Mouse (Mus musculus) forelimb bud, embryonic 11.5 days (tissue): ENCODE measurements around the gene Bach1.

ENCODE experiments used
- DNase-seq: peaks from one replicate; pipeline ENCODE4 v3.0.0-alpha.2; 2012; ENCODE audit warnings: low read depth, low spot score

Gene Bach1

DNA sequence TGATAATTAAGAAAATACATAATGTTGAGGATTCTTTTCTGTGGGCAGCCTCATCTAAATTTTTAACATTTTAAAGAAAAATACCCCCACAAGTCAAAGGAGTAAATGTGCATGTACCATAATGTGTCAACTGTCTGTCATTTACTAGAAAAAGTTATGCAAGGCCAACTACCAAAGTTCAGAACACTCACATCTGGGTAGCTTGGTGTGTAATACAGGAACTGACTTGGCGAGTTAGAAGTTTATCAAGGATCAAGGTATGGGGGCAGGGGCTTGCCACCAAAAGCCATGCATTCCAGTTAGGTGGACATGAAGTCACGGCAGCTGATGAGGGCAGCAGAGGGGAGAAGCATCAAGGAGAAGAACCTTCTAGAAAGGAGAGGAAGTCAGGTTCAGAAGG, 13.2 kb downstream of the Bach1 start:
- DNase-seq: no peak

DNA sequence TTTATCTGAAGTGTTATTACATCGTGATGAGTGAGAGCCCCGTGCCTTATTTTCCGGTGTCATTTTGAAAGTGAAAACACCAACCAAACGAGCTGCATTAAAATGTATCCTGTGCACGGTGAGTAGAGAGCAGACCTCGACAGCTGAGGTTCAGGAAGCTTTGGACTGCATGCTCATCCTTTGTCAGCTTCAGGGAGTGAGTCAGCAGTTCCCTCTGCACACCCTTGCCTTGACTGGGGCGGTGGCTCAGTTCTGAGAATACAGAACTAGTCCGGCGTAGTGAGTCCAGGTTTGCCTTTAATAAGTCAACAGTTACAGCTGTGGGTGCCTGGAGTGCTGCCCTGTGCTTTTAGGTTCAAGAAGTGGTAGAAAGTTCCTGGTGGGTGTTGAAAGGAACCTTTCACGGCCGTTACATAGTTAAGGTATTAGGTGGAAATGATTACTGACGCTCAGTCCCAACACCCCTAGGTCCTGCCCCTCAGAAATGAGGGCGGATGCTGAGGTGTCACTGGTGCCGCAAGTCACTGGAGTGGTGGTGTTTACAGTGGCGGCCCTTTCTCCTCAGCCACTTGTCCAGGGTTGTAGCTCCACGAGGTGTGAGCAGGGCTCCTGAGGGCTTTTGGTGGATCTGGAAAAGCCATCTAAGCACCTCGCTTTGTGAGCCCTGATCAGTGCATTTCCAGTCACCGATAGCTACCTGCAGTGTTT, 14.4 kb downstream of the Bach1 start:
- no peak for DNase-seq

DNA sequence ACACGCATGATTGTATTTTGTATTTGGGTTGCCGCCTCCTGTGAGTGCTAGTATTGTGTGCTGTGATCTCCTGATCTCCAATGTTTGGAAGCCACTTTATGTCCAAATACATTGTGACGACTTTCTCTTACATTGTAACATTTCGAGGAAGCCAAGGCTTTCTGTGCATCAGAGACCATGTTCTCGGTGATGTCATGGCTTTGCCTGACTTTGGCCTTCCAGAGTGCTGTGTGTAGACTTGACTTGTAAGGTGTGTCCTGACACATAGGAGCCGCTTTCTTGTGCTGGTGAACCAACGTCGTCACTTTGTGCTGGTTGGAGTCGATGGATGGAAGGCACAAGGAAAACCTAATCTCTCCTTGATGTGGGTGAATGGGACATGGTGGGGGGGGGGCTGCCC, 15.8 kb downstream of the Bach1 start:
- no peak for DNase-seq

DNA sequence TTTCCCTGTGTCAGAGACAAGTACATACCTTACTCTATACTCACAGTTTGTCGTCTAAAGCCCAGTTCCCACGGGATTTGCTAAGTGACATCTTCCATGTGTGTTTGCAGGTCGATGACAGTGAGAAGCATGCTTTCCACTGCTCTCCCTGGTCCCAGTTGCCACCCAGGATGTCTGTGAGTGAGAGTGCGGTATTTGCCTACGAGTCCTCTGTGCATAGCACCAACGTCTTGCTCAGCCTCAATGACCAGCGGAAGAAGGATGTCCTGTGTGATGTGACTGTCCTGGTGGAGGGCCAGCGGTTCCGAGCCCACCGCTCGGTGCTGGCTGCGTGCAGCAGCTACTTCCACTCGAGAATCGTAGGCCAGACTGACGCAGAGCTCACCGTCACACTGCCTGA, 16.5 kb downstream of the Bach1 start:
- DNase-seq: no peak

GRCm38 (mm10) chr16:87716269-87716668, 17.5 kb downstream of the Bach1 start:
- DNase-seq: no peak

DNA sequence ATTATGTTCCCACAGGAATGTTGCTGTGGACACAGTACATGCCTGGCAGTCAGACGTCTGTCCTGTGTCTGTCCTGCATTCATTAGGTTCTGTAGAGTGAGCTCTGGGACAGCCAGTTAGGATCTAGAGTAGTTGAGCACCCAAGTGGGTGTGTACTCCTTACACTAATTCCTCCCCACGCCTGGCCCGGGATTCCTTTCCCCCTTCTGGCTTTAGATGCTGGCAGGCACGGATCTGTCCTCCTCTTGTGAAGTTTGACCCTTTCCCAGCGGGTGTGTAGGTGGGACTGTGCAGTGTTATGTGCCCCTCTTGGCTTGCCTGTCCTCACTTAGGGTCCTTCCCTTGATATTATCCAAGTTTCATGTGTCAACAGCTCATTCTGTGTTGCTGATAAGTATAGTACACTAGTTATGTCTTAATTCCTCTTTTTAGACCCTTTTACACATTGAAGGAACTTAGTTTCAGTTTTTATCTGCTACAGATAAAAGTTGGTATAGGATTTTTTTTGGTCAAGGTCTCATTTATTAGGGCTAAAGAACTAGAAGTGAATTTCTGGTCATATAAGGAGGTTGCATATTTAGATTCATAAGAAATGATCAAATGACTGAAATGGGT, 18.4 kb downstream of the Bach1 start:
- DNase-seq: no peak

GRCm38 (mm10) chr16:87719071-87719470, 20.3 kb downstream of the Bach1 start:
- DNase-seq: no peak

DNA sequence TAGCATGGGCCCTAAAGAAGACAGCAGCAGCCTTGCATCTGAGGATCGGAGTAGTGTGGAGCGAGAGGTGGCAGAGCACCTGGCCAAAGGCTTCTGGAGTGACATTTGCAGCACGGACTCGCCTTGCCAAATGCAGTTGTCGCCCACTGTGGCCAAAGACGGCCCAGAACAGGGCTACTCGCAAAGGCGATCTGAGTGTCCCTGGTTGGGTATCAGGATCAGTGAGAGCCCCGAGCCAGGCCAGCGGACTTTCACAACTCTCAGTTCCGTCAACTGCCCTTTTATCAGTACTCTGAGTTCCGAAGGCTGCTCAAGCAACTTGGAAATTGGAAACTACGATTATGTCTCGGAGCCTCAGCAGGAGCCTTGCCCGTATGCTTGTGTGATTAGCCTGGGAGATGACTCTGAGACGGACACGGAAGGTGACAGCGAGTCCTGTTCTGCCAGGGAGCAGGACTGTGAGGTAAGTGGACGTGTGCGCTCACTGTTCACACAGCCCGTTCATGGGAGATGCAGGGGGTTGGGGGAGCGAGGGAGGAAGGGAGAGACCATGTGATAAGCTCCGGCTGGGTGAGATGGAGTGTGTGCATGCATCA, 21.0 kb downstream of the Bach1 start:
- DNase-seq: no peak

GRCm38 (mm10) chr16:87720851-87721409, 22.2 kb downstream of the Bach1 start:
- DNase-seq: no peak

DNA sequence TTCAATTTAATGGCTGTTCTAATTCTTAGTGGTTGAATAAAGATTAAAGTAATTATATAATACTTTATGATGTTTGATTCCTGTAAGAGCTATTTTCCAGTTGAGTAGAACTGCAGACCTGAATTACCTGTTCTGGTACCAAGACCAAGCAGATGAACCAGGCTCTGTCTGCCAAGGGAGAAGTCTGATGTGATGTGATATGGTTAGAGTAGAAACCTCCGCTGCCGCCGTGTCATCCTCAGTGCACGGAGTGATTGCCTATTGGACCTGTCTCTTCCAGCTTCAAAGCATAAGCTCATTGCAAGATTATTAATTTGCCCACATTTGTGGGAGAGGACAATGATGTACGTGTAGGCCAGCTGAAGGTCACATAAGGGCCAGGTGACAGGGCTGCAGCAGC, 24.1 kb downstream of the Bach1 start:
- no peak for DNase-seq

GRCm38 (mm10) chr16:87723479-87723878, 24.7 kb downstream of the Bach1 start:
- no peak for DNase-seq

GRCm38 (mm10) chr16:87724826-87725225, 26.1 kb downstream of the Bach1 start:
- no peak for DNase-seq

DNA sequence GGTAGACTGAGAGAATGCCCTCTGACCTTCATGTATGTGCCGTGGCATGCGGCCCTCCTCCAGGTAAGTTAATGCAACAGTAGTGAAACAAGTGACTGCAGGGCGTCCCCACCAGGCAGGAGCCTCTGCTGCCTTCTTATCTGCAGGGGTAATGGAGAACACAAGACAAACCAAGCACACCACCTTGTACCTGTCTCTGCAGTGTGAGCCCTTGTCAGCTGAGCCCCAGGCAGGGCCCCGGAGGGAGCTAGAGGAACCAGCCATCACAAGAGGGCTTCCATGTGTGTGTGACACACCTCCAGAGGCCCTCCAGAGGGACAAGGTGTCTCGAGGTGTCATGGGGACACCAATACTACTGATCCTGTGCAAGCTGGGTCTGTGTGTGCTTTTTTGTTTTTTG, 26.5 kb downstream of the Bach1 start:
- no peak for DNase-seq

DNA sequence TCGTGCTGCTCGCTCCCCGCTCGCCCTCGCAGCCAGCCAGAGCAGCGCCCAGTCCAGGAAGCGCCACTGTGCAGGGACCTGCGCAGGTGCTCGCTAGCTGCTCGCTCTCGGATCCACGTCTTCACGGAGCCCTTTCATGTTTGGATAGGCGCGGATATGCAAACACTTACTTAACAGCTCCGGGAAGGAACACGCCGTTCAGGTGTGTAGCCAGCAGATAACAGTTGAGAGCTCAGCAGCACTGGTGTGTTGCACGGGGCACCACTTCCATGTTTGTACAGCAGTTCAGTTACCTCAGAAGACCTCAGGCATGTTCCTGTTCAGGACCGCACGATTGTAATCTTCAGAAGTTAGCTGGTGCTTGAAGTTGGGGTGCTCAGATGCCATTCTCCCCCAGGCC, 27.2 kb downstream of the Bach1 start:
- no peak for DNase-seq

DNA sequence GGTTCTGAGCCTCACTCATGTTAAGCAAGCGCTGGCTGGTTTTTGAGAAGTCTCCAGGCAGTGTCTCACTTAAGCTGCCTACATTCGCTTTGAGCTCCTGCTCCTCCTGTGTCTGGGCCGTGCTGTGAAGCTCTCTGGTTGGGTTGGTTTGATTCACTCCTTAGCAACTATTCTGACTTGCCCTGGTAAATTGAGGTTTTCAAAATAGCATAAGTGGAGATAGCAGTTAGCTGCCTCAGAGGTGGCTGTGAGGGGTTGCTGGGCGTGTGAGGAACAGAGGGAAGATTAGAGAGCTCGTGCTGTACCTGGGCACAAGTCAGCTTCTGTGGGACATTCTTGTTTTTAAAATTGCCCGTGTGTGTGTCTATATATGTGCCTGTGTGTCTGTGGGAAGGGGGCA, 27.6 kb downstream of the Bach1 start:
- no peak for DNase-seq

DNA sequence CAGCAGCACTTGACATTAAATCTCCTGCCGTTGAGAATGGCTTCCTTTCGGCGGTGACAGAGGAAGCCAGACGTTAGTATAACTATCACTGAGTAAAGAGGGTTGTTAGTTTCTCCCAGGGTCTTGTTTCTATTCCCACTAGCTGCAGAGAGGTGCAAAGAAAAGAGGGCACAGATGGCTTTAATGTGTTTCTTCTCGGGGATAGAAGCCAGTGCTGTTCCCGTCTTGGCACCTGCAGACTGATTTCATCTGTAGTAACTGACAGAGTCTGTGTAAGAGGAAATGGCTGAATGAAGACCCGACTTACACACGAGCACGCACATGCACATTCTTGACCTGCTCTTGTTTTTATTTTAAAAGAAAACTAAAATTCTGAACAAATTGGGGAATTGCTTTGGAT, 28.5 kb downstream of the Bach1 start:
- no peak for DNase-seq

GRCm38 (mm10) chr16:87727918-87728317, 29.2 kb downstream of the Bach1 start:
- no peak for DNase-seq

- no peak for DNase-seq
These were observed 30.0 kb downstream of the Bach1 start for GRCm38 (mm10) chr16:87728703-87729102.

DNA sequence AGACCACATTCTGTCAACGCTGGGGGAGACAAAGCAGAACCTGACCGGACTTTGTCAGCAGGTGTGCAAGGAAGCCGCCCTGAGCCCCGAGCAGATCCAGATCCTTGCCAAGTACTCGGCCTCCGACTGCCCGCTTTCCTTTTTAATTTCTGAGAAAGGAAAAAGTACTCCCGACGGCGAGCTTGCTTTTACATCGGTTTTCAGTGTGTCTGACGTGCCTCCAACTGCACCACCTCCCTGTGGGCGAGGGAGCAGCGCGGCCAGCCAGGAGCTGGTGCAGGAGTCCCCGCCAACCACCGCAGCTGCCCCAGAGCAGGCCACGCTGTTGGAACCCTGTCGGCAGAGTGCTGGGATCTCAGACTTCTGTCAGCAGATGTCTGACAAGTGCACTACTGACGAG, 30.7 kb downstream of the Bach1 start:
- DNase-seq: no peak

DNA sequence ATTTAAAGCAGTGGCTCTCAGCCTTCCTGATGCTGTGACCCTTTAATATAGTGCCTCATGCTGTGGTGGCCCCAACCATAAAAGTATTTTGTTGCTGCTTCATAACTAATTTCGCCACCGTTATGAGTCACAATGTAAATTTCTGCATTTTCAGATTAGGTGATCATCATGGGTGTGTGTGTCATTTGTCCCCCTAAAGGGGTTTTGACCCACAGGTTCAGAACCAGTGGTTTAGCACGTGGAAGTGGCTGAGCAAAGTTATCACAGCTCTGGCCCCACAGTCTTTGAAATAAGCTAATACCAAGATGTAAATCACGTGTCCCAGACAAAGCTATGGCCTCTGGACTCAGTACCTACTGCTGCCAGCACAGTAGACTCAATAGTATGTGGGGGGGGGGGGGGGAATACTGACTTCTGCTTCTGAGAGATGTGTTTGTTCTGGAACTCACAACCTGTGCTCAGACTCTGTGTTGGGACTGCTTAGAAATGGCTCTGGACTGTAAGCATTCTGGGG, 36.2 kb downstream of the Bach1 start:
- no peak for DNase-seq

- no peak for DNase-seq
These were observed 37.4 kb downstream of the Bach1 start for GRCm38 (mm10) chr16:87736106-87736505.

DNA sequence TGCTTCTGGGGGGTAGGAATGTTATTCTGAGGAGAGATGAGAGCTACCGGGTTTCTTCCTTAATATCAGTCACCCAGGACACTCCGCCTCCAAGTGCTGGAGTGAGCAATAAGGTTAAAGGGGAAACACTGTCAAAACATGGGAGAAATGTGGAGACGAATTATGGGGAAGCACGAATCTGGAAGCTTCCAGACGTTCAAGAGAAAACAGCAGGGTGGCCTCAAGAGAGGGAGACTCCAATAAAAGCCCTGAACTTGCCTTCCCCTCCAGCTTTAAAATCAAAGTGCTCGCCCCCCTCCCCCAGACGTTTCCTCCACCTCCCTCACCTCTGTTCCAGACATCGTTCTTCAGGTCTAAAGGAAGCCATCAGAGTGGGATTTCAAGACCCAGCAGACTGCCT, 38.6 kb downstream of the Bach1 start:
- no peak for DNase-seq
